Mouse (Mus musculus) cortical plate, adult 2 months (tissue): ENCODE measurements around the gene Klhl36.

Experiments
- CTCF ChIP-seq: fragments of 200-500 bp; IDR thresholded peaks from 2 replicates; pipeline ENCODE4 v1.5.1; 2011; ENCODE audit warnings: mild to moderate bottlenecking, control low read depth, low read length; ENCODE audit not compliant: insufficient read depth; ENCODE audit errors: extremely low read depth
- POLR2A ChIP-seq: fragments of 200-500 bp; IDR thresholded peaks from 2 replicates; pipeline ENCODE4 v1.6.1; 2011; ENCODE audit warnings: mild to moderate bottlenecking, low read length, control low read depth; ENCODE audit not compliant: insufficient read depth; ENCODE audit errors: extremely low read depth

GRCm38 (mm10) chr8:119857767-119858166 lies 4.3 kb upstream of the Klhl36 start:
- TF ChIP-seq CTCF (no peak), POLR2A (no peak)
